Mouse (Mus musculus): Measurements from ENCODE around the gene Gp5. TPM values are rescaled to one million over a fixed set of nuclear protein-coding genes. Genes with fewer than 3 reads are reported as not detected.
A peak's percentile ranks its signal among the peaks of the same experiment; 100 is the strongest.

The Gp5 gene
- polyA plus RNA-seq, 3 experiments from 2014 or later: not detected

DNA sequence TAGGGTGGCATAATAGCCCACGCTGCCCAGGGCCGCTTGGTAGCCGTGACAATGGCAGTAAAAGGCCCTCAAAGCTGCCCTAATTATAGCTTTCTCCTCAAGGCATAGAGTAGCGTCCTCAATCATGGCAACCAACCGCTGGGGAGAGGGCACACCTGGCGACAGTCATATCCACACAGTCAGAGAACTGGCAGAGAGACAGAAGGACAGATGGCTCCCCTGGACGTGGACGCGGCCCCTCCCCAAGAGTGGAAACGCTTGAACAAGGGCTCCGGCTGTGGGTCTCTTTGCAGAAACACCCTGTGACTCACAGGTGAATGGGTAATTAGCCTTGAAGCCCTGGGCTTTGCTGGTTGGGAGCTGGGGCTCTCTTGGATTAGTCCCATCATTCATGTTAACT is 32.2 kb downstream of the Gp5 start:
- ATAC-seq: no peak

DNA sequence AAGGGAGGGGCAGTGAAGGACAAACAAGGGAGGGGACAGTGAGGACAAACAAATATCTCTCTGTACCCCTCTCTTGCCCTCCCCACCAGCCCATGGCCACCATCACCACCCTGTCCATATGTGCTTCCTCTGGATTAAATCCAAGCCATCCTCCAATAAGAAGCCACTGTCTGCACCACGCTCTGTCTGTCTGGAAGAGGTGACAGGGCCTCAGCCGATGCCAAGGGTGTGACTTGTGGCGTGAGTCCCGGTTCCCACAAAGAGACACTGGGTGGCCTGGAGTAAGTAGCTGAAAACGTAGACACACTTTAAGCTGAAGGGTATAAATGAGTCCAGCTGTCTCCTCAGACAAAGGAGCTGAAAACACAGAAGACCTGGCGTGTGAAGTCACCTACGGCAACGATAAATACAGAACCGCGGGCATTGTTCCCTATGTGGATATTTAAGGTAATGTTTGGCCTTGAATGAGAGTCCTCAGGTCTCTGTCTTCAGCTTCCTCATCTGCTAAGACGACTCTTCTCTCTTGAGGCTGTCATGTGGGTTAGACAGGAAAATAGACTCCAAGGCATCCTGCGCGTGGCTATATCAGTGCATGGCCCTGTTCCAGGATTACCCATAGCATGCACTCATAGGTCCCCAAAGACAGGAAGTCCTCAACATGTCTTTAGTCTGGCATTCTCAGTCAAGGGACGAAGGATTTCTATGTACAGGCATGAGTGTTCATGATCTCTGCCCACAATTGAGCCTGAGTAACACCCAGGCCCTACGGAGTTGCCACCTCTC is 34.8 kb downstream of the Gp5 start:
- no peak for ATAC-seq

DNA sequence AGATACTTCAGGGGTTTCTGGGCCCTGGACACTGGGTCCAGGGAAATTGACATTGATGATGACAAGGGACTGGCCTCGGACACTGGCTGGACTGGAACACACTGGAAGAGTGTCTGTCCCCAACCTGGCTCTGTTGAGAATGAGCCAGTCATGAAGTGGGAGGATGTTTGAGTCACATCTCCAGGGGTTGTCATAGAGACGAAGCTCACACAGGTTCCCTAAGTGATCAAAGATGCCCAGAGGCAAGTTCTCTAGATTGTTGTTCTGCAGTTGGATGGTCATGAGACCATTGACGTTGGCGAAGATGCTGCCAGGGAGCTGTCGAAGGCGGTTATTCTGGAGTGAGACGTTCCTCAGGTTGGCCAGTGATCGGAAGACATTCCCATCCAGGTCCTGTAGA is 37.5 kb downstream of the Gp5 start:
- ATAC-seq: no peak

DNA sequence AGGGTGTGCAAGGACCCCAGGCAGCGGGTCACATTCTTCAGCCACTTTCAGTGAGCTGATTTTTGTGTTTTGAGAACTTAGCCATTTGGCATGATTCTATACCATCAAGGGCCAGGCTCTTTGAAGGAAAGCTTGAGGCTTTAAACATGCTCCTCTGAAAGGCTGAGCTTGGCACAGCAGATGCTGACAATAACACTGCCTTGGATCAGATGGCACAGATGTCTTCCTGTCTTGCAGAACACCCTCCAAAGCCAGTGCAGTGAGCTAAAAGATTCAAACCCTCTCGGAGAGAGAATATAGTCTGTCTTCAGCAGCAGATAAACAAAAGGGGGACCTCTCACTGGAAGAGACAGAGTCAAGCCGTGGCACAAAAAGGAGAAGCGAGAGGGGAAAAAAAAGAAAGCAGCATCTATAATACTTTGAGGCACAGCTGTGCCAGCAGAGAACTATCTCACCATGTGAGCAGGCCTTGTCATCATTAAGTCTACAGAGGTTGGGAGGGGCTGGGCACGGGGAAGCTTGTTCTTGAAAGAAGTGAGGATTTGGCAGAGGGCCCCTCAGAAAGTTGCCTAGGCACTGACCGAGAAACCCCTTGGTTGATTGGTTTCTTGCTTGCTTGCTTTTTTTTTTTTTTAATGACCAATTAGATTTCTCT is 38.5 kb downstream of the Gp5 start:
- no peak for ATAC-seq

DNA sequence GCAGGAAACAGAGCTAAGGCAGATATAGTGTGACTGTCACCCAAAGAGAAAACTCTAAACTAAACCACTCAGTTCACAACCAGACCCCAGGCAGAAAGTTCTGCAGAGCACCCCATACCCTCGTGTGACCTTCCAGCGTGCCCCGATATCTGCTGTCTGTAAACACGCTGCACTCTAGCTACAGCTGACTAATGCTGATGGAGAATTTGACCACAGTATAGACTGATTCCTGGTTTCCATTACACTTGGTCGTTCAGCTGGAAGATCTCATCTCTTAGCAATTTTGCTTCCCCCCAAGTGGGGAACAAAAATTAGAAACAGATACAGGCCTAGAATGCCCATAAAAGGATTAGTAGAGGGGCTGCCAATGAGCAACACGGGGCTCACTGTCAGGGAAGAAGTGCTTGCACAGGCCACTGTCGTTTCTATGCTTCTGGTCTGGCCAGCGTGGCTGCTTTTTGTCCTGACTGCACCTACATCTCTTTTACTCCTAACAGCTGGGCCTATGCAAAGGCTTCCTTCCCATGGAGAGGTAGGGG is 39.3 kb downstream of the Gp5 start:
- no peak for ATAC-seq

DNA sequence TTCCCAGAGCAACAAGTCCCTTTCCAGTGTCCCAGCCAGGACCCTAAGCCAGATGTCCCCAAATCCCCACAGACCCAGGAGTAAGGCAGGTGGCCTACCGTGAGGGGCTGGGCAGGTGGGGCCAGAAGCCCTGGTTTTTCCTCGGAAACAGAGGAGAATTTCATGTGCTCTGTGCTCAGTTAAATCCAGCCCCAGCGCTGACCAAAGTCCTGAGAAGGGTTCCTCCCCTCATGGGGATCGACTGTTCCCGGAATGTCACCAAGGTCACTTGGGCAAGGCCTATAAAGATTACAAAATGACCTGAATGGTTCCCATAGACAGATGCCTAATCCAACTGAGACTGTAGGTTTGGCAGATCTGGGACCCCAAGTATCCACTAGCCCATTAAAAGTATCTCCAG is 43.2 kb downstream of the Gp5 start, which contains the start of gene Cpn2:
Gene Cpn2 (minus strand): TSS at position 141 of the 400 bp plus-strand sequence.
- no peak for ATAC-seq

DNA sequence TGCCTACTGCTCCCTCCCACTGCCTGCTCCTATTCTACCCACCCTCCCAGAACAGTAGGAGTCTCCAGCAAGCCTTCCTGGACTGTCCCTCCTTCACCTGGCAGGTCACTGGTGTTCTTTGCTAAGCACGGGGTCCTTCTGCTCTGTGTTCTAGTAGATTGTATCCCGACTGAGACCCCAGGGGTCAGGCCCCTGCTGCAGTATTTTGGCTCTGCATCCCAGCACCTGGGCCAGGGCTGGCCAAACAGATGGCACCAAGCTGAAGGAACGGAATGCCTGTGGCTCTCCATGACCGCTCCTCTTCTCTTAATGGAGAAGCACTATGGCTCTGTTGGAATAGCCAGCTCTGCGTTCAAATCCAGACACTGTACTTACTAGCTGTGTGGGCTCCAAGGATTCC is 44.0 kb downstream of the Gp5 start:
- ATAC-seq: no peak

DNA sequence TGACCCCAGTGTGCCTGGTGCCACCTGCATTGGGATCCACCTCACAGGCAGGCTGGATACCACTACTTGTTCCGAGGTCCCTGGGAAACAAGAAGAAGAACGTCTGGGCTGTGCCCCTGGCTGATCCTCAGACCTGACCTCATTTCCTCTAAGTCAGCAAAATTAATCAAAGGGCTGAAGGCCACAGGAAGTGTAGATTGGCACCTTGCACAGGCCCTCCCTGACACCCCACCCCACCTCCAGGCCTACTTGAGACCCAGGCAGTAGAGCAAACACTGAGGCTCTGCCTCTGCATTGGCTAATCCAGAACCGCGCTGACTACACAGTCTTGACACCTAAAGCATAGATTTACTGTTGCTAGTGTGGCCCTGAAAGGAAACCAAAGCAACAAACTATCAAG is 45.0 kb downstream of the Gp5 start:
- ATAC-seq: no peak

DNA sequence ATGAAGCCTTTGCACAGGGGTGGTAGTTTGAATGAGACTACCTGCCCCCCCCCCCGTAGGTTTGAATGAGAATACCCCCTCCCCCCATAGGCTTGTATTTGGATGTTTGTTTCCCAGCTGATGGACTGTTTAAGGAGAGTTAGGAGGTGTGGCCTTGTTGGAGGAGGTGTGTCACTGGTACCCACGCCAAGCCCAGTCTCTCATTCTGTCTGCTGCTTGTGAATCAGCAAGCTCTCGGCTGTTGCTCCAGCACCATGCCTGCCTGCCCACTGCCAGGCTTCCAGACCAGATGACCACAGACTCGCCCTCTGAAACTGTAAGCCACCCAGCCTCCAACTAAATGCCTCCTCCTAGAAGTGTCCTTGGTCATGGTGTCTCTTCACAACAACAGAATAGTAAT is 47.4 kb downstream of the Gp5 start:
- ATAC-seq: no peak

DNA sequence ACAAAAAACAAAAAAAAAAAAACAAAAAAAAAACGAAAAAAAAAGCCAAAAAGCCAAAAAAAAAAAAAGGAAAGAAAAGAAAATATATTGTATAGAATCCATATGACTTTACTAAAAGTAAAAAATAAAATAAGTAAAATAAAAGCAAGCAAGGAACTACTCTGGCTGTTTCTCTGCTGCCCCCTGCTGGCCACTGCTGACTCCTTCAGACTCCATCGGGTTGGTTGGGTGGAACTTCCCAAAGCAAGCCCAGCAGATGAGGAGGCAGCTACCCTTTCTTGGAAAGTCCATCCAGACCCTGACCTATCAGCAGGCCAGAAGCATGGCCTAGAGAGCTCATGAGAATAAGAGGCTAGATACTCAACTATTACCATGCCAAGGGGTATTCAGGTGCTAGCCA is 47.9 kb downstream of the Gp5 start:
- ATAC-seq: peak; percentile 69

DNA sequence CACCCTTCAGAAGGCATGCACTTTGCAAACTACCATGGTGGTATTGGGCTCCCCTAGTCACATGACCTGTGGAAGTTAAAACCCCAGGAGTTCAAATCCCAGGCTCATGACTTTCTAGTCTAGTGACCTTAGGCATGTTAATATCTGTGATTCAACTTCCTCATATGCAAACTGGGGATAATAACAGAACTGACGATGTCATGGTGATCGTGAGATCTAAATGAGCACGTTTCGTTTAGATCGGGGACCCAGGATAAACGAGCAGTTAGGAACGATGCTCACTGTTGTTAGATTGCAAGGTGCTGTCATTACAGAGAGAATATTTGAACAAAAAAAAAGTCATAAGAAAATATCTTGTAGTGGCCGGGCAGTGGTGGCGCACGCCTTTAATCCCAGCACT is 48.4 kb downstream of the Gp5 start:
- no peak for ATAC-seq

DNA sequence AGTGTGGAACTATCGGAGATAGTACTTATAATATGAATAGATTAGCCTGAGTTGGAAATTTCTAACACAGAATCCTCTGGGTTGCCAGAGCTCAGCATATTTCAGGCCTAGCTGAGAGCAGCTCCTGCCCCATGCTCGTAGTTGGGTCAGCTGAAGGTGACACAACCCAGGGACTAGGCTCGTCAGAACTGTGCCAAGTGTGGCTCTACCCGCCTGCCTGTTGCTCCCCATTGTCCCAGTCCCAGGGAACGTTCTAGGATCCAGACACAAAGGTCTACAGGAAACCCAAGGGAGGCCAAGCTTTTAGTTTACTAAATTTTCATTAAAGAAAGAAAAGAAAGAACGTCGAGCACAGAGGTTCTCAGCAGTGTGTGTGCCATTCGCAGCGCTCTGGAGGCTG is 49.2 kb downstream of the Gp5 start:
- ATAC-seq: no peak

DNA sequence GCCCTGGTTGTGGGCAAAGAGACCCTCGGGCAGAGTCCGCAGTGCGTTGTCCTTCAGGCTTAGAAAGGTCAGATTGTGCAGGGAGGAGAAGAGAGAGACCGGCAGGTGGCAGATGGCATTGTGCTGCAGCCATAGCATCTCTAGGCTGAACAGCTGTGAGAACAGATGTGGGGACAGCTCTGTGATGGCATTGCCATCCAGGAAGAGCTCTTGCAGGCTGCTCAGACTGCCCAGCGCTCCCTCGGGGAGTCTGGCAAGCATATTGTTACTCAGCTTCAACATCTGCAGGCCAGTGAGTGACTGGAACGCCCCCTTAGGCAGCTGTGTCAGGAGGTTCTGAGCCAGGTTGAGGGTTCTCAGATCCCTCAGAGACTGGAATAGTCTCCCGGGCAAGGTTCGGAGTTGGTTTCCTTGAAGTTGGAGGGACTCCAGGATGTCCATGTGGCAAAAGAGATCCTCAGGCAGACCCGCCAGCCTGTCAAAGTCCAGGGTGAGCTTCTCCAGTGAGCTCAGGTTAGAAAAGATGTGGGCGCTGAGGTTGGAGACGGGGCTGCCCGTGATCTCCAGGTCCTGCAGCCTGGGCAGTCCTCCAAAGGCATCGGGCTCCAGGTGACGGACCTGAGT is 50.5 kb downstream of the Gp5 start:
- no peak for ATAC-seq

DNA sequence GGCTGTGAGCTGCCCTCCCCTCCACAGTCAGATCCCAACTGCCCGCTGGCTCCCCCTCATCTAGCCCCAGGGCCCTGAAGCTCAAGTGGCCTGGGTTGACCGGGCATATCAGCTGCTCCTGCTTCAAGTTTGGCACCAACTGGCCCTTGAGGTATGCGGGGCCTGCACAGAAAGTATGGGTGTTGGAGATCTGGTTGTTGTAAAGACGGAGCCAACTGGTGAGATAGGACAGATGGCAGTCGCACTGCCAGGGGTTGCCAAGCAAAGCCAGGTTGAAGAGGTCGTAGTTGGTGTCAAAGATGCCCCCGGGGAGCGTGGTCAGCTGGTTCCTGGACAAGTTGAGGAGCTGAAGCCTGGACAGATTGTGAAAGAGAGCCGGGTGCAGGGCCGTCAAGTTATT is 51.1 kb downstream of the Gp5 start:
- ATAC-seq: no peak

DNA sequence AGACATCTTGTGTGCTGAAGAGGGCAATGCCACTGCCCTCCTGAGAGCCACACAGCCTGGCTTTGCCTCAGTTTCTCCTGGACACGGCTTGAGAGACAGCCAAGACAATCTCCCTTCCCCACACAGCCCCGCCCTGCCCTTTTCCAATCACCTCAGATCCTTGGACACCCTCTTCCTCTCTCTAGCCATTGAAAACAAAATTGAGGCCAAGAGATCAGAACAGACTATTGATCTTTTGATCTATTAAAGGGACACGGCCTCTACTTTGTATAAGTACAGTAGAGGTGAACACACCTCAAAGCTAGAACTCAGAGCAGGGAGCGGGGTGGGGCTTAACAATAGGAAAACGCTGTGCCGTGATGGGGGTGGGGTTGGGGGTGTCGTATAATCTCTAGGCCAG is 52.1 kb downstream of the Gp5 start:
- ATAC-seq: no peak

DNA sequence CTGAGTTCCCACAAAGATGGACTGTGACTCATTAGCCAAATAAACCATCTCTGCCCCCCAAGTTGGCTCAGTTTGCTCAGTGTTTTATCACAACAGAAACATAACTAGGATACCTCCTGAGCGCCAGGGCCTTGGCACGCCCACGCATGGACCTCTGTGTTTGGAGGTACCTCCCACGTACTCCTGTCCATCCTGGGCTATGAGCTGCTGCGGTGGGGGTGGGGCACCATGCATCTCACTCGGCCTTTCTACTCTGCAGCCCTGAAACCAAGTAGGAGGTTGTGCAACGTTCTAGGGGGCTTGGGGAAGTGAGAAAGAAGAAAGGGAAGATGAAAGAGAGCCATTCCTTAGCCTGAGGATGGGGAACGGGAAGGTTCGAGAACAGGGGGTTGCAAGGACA is 52.9 kb downstream of the Gp5 start:
- no peak for ATAC-seq

Other genes starting within 250 kb of the Gp5 start
- under 1 TPM in 1 of 3 experiments, not detected in 2; 0.40 TPM for gene Hes1, start 246.4 kb downstream of the Gp5 start, polyA plus RNA-seq (2017; shearing (Covaris generic))
- gene Cpn2, start 43.3 kb downstream of the Gp5 start, polyA plus RNA-seq (2017; shearing (Covaris generic)): not detected
- under 1 TPM in 1 of 3 experiments, not detected in 2; 0.07 TPM for gene Lrrc15, start 27.5 kb downstream of the Gp5 start, polyA plus RNA-seq (2017; shearing (Covaris generic))
- 10 to 100 TPM in 2 of 3 experiments, 1 to 10 TPM in 1; 9.3 to 13.1 (median 12.9) TPM for gene Atp13a3, start 95.2 kb upstream of the Gp5 start, polyA plus RNA-seq (2017; shearing (Covaris generic))
- gene Tmem44, start 240.1 kb upstream of the Gp5 start, polyA plus RNA-seq (2017; shearing (Covaris generic)): under 1 TPM; 0.17 to 0.81 (median 0.70) TPM